Mouse (Mus musculus): ENCODE measurements at regions not wholly inside any gene's neighbourhood (a gene's known extent, or its start where the extent isn't known, plus 50 kb on each side); places are given as distances from the start of the nearest gene placed in this dataset.
A peak's percentile ranks its signal among the peaks of the same experiment; 100 is the strongest.

GRCm38 (mm10) chr9:31995101-31995500 lies 81.8 kb upstream of the Barx2 start:
- peaks cover 7% of the 10 kb centered on the region; the same call in 1 of the 2 replicates for H3K4me1 ChIP-seq (ENCODE audit: insufficient read depth, low read length)
- no peak for ATAC-seq (ENCODE audit: low FRiP score)
- H3K9me3 ChIP-seq (ENCODE audit: low read length), result no peaks in the 10 kb centered on the region
- no peaks in the 10 kb centered on the region for H3K27me3 ChIP-seq (ENCODE audit: insufficient read depth, low read length)
- no peak overlapping the region for H3K4me3 ChIP-seq (ENCODE audit: low read depth, low read length)
- no peak for DNase-seq (ENCODE audit: low spot score)
- H3K4me2 ChIP-seq (ENCODE audit: low read depth, low read length, poor library complexity, severe bottlenecking), result no peak overlapping the region
- WGBS, result 61% methylated on average over 3 of the region's 3 CpGs
- H3K9ac ChIP-seq (replicated peaks; ENCODE audit: low read length, poor library complexity, severe bottlenecking), result no peak overlapping the region
- no peaks in the 10 kb centered on the region for H3K36me3 ChIP-seq (ENCODE audit: insufficient read depth, low read length)
- no peak for TF ChIP-seq CTCF (IDR thresholded peaks at IDR 0.05)
- H3K27ac ChIP-seq (ENCODE audit: low read depth, low read length), result no peak overlapping the region

GRCm38 (mm10) chr9:31995700-31996099 lies 82.4 kb upstream of the Barx2 start:
- Histone ChIP-seq H3K27me3 (ENCODE audit: insufficient read depth, low read length) (no peaks in the 10 kb centered on the region), H3K27ac (ENCODE audit: low read depth, low read length) (no peak overlapping the region), H3K4me2 (ENCODE audit: low read depth, low read length, poor library complexity, severe bottlenecking) (no peak overlapping the region), H3K9ac (replicated peaks; ENCODE audit: low read length, poor library complexity, severe bottlenecking) (no peak overlapping the region), H3K36me3 (ENCODE audit: insufficient read depth, low read length) (no peaks in the 10 kb centered on the region), H3K9me3 (ENCODE audit: low read length) (no peaks in the 10 kb centered on the region), H3K4me1 (ENCODE audit: insufficient read depth, low read length) (peaks cover 7% of the 10 kb centered on the region; the same call in 1 of the 2 replicates), H3K4me3 (ENCODE audit: low read depth, low read length) (no peak overlapping the region)
- ATAC-seq (ENCODE audit: low FRiP score), result no peak
- 68% methylated on average over 4 of the region's 4 CpGs for WGBS
- no peak for DNase-seq (ENCODE audit: low spot score)
- TF ChIP-seq CTCF (IDR thresholded peaks at IDR 0.05), result no peak

- H3K36me3 ChIP-seq (ENCODE audit: insufficient read depth, low read length), result no peaks in the 10 kb centered on the region
- 59% methylated on average over 7 of the region's 7 CpGs for WGBS
- no peak overlapping the region for H3K27ac ChIP-seq (ENCODE audit: low read depth, low read length)
- H3K4me2 ChIP-seq (ENCODE audit: low read depth, low read length, poor library complexity, severe bottlenecking), result no peak overlapping the region
- H3K9me3 ChIP-seq (ENCODE audit: low read length), result no peaks in the 10 kb centered on the region
- H3K9ac ChIP-seq (replicated peaks; ENCODE audit: low read length, poor library complexity, severe bottlenecking), result no peak overlapping the region
- H3K4me3 ChIP-seq (ENCODE audit: low read depth, low read length), result no peak overlapping the region
- DNase-seq (ENCODE audit: low spot score) (peak; percentile 37), ATAC-seq (ENCODE audit: low FRiP score) (no peak)
- no peaks in the 10 kb centered on the region for H3K27me3 ChIP-seq (ENCODE audit: insufficient read depth, low read length)
- peaks cover 7% of the 10 kb centered on the region; the same call in 1 of the 2 replicates for H3K4me1 ChIP-seq (ENCODE audit: insufficient read depth, low read length)
- TF ChIP-seq CTCF (IDR thresholded peaks at IDR 0.05), result no peak
Observed at GRCm38 (mm10) chr9:31996466-31997177, 83.4 kb upstream of the Barx2 start.

GRCm38 (mm10) chr9:31997178-31998097 lies 84.2 kb upstream of the Barx2 start:
- TF ChIP-seq CTCF (IDR thresholded peaks at IDR 0.05), result no peak
- DNase-seq (ENCODE audit: low spot score) (peak; percentile 34), ATAC-seq (ENCODE audit: low FRiP score) (no peak)
- Histone ChIP-seq H3K4me3 (ENCODE audit: low read depth, low read length) (no peak overlapping the region), H3K9me3 (ENCODE audit: low read length) (no peaks in the 10 kb centered on the region), H3K4me2 (ENCODE audit: low read depth, low read length, poor library complexity, severe bottlenecking) (no peak overlapping the region), H3K27me3 (ENCODE audit: insufficient read depth, low read length) (no peaks in the 10 kb centered on the region), H3K4me1 (ENCODE audit: insufficient read depth, low read length) (peaks cover 7% of the 10 kb centered on the region; the same call in 1 of the 2 replicates), H3K36me3 (ENCODE audit: insufficient read depth, low read length) (no peaks in the 10 kb centered on the region), H3K27ac (ENCODE audit: low read depth, low read length) (no peak overlapping the region), H3K9ac (replicated peaks; ENCODE audit: low read length, poor library complexity, severe bottlenecking) (no peak overlapping the region)
- WGBS, result 56% methylated on average over 25 of the region's 25 CpGs

- Histone ChIP-seq H3K9me3 (ENCODE audit: low read length) (no peaks in the 10 kb centered on the region), H3K9ac (replicated peaks; ENCODE audit: low read length, poor library complexity, severe bottlenecking) (no peak overlapping the region), H3K36me3 (ENCODE audit: insufficient read depth, low read length) (no peaks in the 10 kb centered on the region), H3K4me2 (ENCODE audit: low read depth, low read length, poor library complexity, severe bottlenecking) (no peak overlapping the region), H3K4me1 (ENCODE audit: insufficient read depth, low read length) (peaks cover 7% of the 10 kb centered on the region; the same call in 1 of the 2 replicates), H3K4me3 (ENCODE audit: low read depth, low read length) (no peak overlapping the region), H3K27me3 (ENCODE audit: insufficient read depth, low read length) (no peaks in the 10 kb centered on the region), H3K27ac (ENCODE audit: low read depth, low read length) (no peak overlapping the region)
- WGBS, result 85% methylated on average over 4 of the region's 4 CpGs
- DNase-seq (ENCODE audit: low spot score) (no peak), ATAC-seq (ENCODE audit: low FRiP score) (no peak)
- no peak for TF ChIP-seq CTCF (IDR thresholded peaks at IDR 0.05)
Observed at GRCm38 (mm10) chr9:31998488-31999280, 85.4 kb upstream of the Barx2 start.

Measured in midbrain, postnatal 0 days (tissue).